Mouse (Mus musculus): Measurements from ENCODE around the gene Umps. TPM values are rescaled to one million over a fixed set of nuclear protein-coding genes. Genes with fewer than 3 reads are reported as not detected.

The Umps gene
- total RNA-seq, 2 experiments from 2014 or later = 17.4 to 19.2 TPM

- no peak for DNase-seq
Observed at GRCm38 (mm10) chr16:33954793-33955192, 12.0 kb downstream of the Umps start.

DNA sequence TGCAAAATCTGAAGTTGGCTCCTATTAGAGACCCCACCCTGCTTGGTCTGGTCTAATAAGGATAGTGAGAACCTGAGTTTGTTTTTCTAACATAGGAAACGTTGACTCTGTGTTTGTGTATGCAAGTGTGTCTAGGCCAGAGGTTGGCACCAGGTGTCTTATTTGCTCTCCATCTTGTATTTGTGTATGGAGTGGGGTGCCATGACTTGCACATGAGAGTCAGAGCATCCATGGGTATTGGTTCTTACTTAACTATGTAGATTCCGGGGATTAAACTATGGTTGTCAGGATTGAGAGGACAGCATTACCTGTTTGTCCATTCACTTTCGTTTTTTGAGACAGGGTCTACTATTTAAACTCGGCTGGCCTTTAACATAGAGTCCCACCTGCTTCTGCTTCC, 13.8 kb downstream of the Umps start:
- no peak for DNase-seq

DNA sequence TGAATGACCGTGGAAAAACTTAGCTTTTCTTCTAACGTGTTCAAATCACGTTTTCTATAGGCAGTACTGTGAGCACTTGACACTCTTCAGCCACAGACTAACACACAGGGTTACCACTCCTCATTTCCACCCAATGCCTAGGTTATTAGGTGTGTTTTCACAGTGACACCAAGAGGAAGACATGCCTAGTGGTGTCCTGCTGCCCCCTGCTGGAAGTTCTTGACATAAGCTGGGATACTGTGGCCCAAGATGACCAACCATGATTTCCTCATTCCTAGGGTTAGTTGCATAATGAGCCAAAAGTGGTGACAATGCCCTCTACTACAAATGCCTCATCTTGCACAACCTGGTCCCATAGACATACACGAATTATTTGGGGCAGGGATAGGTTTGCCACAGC, 16.0 kb downstream of the Umps start:
- peak; percentile 64 to 78 for DNase-seq

DNA sequence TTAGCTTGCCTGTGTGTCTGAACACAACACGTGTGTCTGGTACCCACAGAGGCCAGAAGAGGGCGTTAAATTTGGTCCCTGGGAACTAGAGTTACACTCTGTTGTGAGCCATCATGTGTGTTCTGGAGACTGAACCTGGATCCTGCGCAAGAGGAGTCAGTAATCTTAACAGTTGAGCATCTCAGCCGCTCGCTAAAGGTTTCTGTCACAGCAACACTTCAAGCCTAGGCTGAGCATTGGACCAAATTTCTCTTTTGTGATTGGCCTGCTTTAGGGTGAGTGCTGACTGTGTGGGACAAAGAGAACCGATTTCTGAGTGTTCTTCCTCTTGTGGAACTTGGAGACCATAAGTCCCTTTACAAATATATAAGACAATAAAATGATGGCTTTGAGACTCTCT, 16.5 kb downstream of the Umps start:
- DNase-seq = no peak

- DNase-seq = no peak
Observed at GRCm38 (mm10) chr16:33947664-33948571, 18.9 kb downstream of the Umps start.

DNA sequence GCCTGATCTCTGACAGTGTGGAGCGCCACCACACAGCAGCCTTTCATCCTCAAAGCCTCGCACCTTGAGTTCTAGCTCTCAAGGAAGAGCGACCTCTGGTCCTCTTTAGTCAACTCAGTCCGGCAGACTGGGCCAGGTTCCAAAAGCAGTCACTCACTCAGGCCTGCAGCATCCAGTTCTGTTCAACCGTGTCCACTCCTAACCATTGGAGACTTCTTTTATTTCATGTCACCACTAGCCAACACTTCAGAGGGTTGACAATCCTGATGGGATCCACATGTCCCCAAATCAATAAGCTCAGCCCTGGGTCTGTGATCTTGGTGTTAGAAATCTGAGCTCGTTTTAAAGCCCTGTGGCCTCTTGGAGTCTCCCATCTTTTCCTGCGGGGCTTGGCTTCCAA, 20.8 kb downstream of the Umps start:
- no peak for DNase-seq

DNA sequence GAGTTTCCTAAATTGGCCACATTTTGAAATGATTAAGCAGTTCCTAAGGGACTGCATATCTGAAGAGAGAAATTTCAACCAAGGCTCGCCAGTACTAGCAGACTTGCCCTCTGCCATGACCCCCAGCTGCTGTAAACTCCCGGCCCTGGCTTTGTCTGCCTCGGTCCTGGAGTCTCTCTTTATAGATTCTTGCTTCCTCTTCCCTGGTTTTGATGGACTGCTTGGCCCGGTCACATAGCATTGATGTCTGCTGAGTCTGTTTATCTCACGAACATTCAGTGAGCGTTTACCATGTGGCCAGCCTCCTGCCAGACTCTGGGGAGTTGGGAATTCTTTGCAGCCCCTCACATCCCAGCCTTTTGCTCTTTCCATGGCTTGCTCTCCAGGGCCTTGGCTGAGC, 22.1 kb downstream of the Umps start:
- no peak for DNase-seq

GRCm38 (mm10) chr16:33944126-33944525, 22.7 kb downstream of the Umps start:
- DNase-seq = no peak

- no peak for DNase-seq
Observed at GRCm38 (mm10) chr16:33943388-33943787, 23.4 kb downstream of the Umps start.

GRCm38 (mm10) chr16:33942341-33942740, 24.5 kb downstream of the Umps start:
- DNase-seq = no peak

DNA sequence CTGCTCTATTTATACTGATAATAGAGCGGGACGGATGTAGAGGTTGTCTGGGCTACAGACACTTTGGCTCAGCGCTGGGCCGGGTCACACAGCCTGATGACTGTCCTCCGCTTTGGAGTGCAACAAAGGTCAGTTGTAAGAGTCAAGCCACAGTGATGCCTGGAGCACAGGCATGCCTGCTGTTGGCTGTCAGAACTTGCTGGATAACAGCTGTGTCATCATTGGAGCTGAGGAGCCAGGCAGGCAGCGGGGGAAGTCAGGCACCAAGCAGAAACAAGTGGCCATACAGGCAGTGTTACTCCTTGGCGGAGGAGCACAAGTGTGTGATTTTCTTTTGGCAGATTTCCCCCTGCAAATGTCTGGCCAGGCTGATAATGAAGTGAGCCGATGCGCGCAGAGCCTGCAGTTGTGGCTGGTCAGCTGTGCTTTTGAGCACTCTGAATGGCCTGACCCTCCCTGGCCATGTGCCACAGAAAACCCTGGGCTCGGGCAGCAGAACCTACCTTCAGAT, 25.5 kb downstream of the Umps start:
- peak; percentile 33 to 38 for DNase-seq

- DNase-seq = no peak
Observed at GRCm38 (mm10) chr16:33940095-33940494, 26.7 kb downstream of the Umps start.

DNA sequence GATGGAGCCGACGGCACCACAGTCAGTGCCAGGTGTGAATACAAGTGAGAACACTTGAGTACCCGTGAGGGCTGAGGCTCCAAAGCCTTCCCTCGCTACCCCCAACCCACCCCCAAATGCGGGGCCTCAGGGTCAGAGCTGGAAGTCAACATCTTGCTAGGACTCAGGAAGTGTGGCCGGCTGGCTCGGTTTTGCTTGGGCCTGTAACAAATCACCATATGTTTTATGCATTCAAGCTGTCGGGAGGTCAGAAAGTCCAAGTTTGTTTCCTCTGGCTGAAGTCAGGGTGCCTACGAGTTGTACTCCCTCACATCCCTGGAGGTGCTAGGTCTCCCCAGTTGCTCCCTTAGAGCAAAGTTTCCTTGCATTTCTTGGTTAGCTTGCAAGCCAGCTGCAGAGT, 27.2 kb downstream of the Umps start:
- no peak for DNase-seq

GRCm38 (mm10) chr16:33939133-33939531, 27.7 kb downstream of the Umps start:
- no peak for DNase-seq

DNA sequence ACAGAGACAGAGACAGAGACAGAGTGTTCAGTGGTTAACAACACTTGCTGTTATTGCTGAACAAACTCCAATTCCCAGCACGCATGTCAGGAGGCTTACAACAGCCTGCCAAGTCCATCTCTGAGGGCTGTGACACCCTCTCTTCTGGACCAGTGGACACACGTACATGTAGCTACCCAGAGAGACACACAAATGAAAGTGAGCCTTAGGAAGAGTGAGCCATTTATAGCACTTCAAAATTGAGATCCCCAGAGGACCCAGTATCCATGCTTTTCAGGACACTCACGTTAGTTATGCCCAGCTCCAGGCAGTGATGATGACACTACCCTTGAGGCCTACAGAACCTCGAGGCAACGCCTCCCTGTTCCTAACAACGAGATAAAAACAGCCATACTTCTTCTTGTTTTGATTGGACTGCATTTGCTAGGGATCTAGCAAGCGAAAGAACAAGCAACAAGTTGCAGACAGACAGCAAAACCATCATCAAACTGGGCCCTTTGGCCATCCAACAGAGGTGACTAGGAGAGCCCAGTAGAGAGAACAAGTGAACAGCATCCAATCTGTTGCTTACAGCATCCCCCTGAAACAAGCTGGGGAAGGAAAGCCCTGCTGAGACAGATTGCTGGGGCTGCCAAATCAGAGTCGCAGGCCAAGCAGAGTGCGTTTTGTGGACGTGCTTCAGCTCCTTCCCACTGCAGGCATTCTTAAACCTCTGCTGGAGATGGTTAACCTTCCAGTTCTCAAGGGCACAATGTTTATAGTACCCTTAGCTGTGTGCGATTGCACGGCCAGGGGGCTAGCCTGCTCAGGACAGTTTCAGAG, 28.3 kb downstream of the Umps start:
- no peak for DNase-seq

GRCm38 (mm10) chr16:33937567-33937966, 29.3 kb downstream of the Umps start:
- DNase-seq = peak; percentile 46 to 47

- DNase-seq = no peak
Observed at GRCm38 (mm10) chr16:33936885-33937284, 30.0 kb downstream of the Umps start.

DNA sequence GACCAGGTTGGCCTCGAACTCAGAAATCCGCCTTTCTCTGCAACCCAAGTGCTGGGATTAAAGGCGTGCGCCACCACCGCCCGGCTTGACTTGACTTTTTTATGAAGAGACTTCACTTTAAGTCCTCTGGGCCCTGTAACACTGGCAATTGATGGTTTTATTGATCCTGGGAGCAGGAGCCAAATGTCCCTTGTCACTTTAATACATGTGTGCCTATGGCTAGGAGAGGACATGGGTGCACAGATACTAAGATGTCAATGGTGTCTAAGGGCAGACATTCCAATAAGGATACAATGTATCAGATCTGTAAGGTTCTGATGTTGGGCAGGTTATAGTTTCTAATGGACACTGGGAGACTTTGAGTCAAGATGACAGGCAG, 31.4 kb downstream of the Umps start:
- no peak for DNase-seq

DNA sequence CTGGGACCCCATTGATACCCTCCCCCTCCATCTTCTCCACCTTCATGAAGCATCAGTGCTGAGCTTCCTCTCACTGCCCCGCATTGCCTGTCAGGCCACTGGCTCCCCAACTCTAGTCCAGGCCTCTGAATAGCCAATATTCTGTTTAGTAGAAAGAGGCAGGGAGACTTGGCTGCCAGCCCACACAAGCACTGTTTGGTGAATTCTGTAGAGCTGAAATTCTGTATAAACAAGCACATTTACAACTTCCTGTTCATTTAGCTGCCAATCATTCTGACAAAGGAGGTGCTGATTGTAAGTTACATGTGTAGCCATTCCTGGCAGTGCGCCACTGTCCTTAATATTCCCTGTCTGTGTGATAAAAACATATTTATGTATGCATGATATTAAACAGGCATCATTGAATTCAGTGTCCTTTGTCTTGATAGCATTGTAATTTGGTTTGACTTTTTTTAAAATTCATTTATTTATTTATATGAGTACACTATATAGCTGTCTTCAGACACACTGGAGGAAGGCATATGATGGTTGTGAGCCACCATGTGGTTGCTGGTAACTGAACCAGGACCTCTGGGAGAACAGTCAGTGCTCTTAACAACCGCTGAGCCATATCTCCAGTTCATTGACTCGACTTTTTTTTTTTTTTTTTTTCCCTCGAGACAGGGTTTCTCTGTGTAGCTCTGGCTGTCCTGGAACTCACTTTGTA, 32.0 kb downstream of the Umps start:
- DNase-seq = peak; percentile 30 to 36

GRCm38 (mm10) chr16:33933411-33933810, 33.4 kb downstream of the Umps start:
- DNase-seq = no peak

DNA sequence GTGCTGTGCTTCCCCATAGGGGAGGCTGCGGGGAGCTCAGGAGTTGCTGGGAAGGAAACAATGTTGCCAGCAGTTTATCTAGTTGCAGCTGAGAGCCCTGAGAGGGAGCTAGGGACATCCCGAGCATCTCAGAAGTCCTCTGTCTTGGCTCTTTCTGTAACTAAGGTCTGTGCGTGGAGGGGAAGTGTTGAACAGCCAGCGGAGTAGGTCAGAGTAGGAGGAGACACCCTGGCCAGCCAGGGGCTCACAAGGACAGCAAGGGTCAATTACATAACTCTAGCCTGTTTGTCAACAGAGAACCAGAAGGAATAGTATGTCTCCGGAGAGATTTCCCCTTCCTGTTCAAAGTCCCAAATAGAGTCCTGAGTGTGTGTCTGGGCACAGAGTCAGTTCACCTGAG, 34.7 kb downstream of the Umps start:
- no peak for DNase-seq

- no peak for DNase-seq
Observed at GRCm38 (mm10) chr16:33931682-33932081, 35.2 kb downstream of the Umps start.

- no peak for DNase-seq
Observed at GRCm38 (mm10) chr16:33930785-33931184, 36.1 kb downstream of the Umps start.
